Mouse (Mus musculus): ENCODE data around the gene Dll4. TPM values are rescaled to one million over a fixed set of nuclear protein-coding genes. Genes with fewer than 3 reads are reported as not detected.

The Dll4 gene
- total RNA-seq, 2 experiments from 2014 or later = 10.4 to 12.9 TPM

DNA sequence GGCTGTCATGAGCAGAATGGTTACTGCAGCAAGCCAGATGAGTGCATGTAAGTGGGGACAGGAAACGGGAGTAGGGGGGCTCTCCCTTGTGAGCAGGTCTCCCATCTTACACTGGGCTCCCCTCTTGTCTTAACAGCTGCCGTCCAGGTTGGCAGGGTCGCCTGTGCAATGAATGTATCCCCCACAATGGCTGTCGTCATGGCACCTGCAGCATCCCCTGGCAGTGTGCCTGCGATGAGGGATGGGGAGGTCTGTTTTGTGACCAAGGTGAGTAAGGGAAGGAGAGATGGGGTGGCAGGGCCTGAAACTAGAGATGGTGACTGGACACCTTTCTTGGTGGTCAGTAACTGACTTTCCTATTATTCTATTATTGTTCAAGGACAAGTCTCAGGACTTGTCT, 3.0 kb downstream of the Dll4 start:
- no peak for DNase-seq
- intact Hi-C loops (cut with DNase I; ENCODE audit: low total_unique reads) = no loop called here

DNA sequence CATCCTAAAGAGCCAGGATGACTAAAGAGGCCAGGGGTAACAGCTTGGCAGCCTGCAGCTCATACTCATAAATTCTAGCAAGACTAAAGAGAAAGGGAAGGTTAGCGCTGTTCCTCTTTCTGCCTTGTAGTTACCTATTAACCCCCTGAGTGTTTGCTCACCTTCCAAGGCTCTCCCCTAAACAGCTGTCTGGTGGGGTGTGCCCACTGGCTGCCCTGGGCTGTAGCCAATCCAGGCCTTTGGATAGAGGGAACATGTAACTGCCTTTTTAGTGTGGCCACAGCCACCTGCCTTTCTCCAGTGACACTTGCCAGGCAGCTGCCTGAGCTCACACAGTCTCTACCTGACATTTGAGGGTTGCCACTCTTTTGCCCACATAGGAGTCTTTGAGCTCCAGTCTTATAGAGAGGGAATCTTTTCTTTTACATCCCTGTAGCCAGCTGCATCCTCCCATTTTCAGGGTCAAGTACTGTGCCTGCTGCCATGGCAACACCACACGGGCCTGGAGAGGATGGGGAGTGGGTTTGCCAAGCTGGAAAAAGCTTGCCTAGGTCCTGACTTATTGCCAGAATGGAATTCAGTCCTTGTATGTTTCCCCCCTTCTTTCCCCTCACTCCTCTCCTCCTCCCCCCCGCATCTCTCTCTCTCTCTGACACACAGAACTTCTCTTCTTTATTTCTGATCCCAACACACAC, 3.7 kb downstream of the Dll4 start:
- intact Hi-C loops (cut with DNase I; ENCODE audit: low total_unique reads) = no loop called here
- DNase-seq = no peak

DNA sequence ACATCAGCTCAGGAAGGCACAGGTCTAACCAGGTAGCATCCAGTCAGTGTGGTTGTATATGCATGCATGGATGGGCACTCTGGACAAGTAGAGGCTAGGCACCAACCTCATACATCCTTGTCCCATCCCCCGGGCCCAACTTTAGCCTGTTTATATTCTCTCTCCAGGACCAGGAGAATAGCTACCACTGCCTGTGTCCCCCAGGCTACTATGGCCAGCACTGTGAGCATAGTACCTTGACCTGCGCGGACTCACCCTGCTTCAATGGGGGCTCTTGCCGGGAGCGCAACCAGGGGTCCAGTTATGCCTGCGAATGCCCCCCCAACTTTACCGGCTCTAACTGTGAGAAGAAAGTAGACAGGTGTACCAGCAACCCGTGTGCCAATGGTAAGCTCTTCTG, 5.2 kb downstream of the Dll4 start:
- intact Hi-C loops (cut with DNase I; ENCODE audit: low total_unique reads) = no loop called here
- no peak for DNase-seq

DNA sequence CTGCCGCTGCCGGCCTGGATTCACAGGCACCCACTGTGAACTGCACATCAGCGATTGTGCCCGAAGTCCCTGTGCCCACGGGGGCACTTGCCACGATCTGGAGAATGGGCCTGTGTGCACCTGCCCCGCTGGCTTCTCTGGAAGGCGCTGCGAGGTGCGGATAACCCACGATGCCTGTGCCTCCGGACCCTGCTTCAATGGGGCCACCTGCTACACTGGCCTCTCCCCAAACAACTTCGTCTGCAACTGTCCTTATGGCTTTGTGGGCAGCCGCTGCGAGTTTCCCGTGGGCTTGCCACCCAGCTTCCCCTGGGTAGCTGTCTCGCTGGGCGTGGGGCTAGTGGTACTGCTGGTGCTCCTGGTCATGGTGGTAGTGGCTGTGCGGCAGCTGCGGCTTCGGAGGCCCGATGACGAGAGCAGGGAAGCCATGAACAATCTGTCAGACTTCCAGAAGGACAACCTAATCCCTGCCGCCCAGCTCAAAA, 6.6 kb downstream of the Dll4 start:
- DNase-seq = no peak
- intact Hi-C loops (cut with DNase I; ENCODE audit: low total_unique reads) = no loop called here

DNA sequence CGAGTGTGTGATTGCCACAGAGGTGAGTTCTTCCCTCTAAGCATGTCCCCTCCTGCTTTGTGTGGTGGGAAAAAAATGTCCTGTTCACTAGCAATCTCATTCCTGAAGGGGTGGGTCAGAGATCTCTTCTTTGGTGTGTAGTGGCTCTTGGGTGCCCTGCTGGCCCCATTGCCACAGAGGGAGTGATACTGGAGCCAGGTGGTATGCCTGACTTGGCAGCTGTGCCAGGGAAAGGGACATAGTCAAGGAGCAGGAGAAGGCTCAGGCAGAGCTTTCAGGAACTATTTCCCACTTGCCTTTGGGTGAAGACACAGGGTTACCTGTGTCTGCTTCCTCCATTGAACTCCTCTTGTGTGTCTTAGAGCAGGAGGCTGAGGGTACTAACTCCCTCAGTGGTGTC, 8.6 kb downstream of the Dll4 start:
- intact Hi-C loops (cut with DNase I; ENCODE audit: low total_unique reads) = no loop called here
- no peak for DNase-seq

DNA sequence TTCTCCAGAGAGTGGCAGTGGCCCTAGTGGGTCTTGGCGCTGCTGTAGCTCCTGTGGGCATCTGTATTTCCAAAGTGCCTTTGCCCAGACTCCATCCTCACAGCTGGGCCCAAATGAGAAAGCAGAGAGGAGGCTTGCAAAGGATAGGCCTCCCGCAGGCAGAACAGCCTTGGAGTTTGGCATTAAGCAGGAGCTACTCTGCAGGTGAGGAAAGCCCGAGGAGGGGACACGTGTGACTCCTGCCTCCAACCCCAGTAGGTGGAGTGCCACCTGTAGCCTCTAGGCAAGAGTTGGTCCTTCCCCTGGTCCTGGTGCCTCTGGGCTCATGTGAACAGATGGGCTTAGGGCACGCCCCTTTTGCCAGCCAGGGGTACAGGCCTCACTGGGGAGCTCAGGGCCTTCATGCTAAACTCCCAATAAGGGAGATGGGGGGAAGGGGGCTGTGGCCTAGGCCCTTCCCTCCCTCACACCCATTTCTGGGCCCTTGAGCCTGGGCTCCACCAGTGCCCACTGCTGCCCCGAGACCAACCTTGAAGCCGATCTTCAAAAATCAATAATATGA, 9.5 kb downstream of the Dll4 start:
- intact Hi-C loops (cut with DNase I; ENCODE audit: low total_unique reads) = loop anchor here (5.0 kb wide), 2 partner anchors 33 to 77 kb away; no protein-coding TSS in a partner anchor

DNA sequence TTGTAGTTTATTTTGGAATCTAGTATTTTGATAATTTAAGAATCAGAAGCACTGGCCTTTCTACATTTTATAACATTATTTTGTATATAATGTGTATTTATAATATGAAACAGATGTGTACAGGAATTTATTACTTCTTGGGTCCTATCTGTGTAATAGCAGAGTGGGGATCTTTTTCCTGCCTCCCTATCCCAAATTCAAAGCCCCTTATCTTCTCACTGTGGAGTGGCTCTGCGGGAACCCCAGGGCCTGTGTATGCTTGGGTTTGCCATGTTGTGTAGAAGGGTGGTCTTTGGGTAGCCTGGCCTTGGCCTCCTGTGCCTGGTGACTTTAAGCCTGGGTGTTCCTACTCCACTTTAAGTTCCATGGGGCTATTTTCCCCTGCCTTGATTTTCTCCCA, 10.0 kb downstream of the Dll4 start:
- intact Hi-C loops (cut with DNase I; ENCODE audit: low total_unique reads) = loop anchor here (5.0 kb wide), 2 partner anchors 33 to 77 kb away; no protein-coding TSS in a partner anchor
- no peak for DNase-seq

More for the DNA sequence above, 9.5 kb downstream of the Dll4 start:
- DNase-seq = no peak

DNA sequence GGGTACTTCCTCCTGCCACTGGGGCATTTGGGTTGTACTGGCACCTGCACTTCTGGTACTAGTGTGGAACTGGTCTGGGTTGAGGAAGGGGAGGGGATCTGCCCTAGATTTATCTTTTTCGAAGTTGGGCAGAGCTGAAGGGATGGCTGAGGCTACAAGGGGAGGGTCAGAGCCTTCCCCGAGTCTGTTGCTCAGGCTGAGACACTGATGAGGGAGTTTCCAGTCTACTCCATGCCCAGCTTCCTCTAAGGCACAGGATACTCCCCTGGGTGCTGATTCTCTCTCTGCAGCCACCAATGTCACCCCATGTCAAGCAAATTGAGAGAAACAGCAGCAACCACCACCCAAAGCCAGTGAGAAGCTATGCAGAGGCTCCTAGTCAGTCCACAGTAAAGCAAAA, 10.4 kb downstream of the Dll4 start:
- DNase-seq = no peak
- intact Hi-C loops (cut with DNase I; ENCODE audit: low total_unique reads) = loop anchor here (5.0 kb wide), 2 partner anchors 34 to 76 kb away; no protein-coding TSS in a partner anchor

DNA sequence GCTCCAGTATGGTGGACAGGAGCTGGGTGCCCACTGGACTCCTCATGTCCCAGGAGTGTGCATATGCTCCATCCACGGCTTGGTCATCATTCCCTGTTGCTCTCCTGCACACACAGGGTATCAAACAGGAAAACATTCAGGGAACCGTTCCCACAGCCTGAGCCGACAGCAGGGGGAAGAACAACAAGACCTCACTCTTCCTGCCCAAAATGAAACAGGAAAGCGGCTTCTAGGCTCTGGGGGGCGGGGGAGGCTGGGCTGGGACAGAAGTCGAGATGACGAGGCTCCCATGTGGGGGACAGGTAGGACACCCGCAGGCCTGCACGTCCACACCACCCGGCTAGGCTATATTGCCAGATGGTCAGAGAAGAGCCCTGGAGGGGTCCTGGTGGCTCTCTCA, 10.9 kb downstream of the Dll4 start:
- intact Hi-C loops (cut with DNase I; ENCODE audit: low total_unique reads) = loop anchor here (5.0 kb wide), 2 partner anchors 34 to 76 kb away; no protein-coding TSS in a partner anchor
- DNase-seq = no peak

DNA sequence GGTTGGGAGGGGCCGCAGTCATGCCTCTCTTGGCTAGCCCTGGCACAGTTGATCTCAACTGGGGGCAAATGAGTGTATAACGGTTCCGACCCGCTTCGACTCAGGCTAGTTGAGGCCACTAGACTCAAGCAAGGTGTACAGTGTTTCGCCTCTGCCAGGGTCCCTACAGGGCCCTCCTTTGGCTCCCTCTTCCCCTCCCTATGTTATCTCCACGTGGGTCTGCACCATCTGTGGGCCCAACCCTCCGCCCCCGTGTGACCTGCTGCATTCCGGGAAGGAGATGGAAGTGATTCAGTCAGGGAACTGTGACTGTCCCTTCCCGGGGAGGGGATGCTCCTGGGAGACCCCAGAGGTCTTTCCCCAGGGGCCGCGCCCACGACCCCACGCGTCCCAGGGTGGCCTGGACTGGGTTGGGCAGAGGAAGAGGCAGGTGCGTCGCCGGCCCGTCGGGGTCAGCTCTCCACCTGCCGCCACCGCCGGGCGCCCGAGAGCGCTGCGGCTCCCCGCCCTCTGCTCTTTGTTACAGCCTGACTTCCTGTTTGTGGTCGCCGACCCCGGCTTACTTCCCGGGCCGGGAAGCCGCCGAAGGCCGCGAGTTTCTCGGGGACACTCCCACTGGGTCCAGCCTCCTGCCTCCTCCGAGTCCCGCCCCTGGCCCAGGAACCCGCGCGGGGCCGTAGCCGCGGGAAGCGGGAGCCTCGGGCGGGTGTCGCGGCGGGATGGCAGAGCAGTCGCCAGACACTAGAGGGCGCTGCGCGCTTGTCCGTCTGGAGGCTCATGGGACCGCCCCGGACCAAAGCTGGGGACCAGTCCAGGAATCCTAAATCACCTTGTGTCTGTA, 12.1 kb downstream of the Dll4 start:
- DNase-seq = peak; percentile 91
- intact Hi-C loops (cut with DNase I; ENCODE audit: low total_unique reads) = loop anchor here (5.0 kb wide), 2 partner anchors 35 to 75 kb away; no protein-coding TSS in a partner anchor

DNA sequence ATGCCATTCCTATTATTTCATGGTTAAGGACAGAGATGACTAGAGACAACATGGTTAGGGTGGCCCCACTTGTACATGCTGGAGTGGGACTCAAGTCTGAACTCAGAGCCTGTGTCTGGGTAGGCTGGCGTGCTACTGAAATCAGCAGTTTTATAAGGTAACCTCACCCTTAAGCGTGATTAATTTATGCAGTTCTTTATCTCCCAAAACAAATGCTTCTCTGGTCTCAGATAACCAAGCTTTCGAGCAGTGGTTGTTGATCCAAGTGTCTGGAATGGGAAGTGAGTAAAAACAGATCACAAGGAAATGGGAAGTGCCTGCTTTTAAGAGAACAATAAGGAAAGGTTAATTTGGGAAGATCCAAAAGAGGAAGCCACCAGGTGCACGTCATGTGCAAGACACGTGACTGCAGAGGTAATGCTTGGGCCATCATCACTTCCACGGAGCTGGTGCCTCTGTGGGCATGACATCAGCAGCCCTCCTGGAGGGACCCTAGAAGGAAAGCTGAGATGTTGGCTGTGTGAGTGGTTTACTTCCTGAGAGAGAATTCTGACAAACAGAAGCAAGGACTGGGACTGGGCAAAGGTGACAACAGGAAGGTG, 19.1 kb downstream of the Dll4 start:
- intact Hi-C loops (cut with DNase I; ENCODE audit: low total_unique reads) = no loop called here

DNA sequence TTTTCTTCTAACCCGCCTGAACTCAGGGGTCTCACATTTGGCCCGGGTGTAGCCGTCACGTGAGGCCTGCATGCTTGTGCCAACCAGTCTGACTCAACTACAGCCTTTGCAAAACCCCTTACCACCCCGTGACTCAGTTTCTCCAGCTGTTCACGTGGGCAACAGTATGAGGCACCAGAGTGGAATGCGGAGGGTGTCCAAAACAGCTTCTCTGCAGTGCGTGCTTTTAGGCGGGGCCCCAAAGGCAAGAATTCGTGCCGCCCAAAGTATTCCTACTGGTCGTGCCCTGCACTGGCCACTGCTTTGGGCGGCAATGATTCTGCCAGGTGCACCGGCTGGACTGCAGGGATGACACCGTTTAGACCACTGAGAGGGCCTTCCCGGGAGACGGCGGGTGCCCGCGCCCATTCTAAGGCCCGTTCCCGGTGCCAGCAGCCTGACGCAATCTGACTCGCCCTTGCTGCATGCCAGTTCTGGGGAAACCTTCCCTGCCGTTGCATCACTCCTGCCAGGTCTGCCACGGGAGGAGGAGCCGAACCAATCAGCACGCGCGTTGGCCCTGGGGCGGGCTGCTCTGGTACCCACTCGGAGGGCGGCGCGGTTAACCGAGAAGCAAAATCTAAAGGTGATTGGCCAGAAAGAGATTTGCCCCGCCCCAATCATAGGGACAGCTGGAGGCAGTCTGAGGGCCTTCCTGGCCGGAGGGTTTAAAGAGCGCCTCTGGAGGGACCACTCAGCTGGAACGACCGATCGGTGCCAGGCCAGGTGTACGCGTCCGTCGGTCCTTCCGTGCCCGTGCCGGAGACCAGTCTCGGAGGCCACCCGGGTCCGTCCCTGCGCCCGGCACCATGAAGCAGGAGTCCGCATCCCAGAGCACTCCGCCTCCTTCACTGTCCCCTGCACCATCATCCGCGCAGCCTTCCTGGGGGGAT, 25.2 kb downstream of the Dll4 start, which contains the start of gene Chac1:
TSS of gene Chac1 (plus strand) at position 675 of the 932 bp plus-strand sequence.
- intact Hi-C loops (cut with DNase I; ENCODE audit: low total_unique reads) = no loop called here
- DNase-seq = peak; percentile 88

More for the DNA sequence above, 19.1 kb downstream of the Dll4 start:
- no peak for DNase-seq

DNA sequence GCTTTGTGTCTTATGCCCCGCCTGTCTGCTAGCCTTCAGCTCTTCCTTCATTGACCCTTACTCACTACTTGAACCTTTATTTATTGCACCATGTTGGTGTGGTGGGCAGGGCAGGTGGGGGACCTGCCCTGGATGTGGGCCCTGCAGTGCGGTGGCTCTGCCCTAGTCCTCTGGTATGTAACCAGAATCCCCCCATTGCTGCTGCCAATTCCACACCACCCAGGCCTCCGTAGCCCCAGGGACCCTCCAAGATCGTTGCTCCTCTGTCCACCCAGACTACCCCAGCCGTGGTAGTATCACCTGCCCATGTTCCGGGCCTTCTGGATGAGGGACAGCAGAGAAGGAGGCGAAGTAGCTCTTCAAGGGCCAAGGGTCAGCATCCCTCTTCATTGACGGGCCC, 28.1 kb downstream of the Dll4 start:
- no peak for DNase-seq
- intact Hi-C loops (cut with DNase I; ENCODE audit: low total_unique reads) = no loop called here

DNA sequence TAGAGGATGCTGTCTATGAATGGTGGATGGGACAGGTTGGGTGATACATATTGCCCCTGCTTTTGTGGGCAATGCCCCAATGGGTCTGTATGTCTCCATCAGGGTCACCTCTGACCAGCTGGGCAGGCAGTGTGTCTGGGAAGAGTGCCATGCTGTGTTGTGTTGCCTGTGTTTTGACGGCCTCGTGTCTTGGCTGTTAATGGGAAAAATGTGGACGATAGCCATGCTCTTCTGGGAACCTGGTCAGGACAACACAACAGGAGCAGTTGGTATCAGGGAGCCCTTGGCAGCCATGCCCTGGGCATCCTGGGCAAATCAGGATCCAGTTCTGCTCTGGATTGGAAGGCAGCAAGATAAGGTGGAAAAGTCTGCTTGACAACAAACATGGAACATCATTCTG, 29.5 kb downstream of the Dll4 start:
- intact Hi-C loops (cut with DNase I; ENCODE audit: low total_unique reads) = no loop called here

DNA sequence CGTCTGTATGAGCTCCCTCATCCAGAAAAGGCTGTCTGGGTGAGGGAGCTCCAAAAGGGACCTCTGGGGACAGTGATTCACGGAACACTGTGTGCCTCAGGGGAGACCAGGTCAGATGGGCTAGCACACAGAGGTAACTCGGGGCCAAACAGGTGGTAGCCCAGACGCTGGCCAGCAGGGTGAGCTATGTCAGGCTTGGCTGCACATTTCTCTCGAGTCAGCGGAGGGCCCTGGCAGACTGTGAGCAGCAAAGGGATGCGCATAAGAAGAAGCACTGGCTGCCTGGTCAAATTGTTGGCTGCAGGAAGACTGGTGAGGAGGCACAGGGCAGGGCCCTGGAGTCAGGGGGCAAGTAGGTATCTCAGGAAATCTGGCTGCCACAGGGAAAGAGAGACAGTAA, 30.1 kb downstream of the Dll4 start:
- peak; percentile 83 for DNase-seq
- intact Hi-C loops (cut with DNase I; ENCODE audit: low total_unique reads) = no loop called here

More for the DNA sequence above, 29.5 kb downstream of the Dll4 start:
- peak; percentile 81 for DNase-seq

DNA sequence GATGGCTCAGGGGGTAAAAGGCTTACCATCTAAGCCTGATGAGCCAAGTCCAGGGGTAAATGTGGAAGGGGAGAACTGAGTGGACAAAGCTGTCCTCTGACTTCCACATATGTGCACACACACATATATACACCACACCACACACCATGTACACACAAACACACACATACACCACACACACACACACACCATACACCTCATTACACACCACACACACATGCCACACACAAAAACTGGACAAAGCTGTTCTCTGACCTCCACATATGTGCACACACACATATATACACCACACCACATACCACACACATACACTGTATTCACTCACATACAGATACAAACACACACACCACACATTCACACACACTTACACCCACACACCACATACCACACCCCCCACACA, 30.7 kb downstream of the Dll4 start:
- intact Hi-C loops (cut with DNase I; ENCODE audit: low total_unique reads) = no loop called here
- no peak for DNase-seq

DNA sequence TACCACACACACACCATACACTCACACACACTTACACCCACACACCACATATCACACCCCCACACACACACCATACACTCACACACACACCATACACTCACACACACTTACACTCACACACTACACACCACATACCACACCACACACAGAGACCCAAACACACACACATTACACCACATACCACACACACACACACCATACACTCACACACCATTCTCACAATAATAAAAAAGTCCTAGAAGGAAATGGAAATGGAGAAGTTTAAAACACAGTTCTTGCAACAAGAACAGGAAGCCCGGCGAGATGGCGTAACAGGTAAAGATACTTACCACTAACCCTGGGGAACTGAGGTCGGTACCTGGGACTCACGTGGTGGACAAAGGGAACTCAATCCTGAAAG, 31.2 kb downstream of the Dll4 start:
- intact Hi-C loops (cut with DNase I; ENCODE audit: low total_unique reads) = no loop called here

DNA sequence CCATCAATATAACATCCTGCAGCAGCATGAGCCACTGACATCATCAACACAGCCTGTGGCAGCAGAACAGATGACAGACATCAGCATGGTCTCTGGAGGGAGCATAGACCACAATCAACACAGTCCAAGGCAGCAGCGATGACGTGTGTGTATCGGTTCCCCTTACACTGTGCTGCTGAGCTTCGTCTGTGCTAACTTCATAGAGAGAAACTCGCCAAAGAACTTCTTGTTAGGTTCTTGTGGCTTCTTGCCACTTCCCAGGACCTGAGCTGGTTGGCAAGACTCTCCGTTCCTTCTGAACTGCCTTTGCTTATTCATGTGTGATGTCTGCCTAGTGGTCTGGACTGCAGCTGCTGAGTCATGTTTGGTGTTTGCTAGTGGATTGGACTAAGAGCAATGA, 32.7 kb downstream of the Dll4 start:
- no peak for DNase-seq
- intact Hi-C loops (cut with DNase I; ENCODE audit: low total_unique reads) = no loop called here

More for the DNA sequence above, 31.2 kb downstream of the Dll4 start:
- DNase-seq = no peak

All from gastrocnemius, postnatal 14 days (tissue).